Mouse (Mus musculus) yolk sac, embryonic 10.5 days (tissue): ENCODE data around the gene Igtp.
A peak's percentile ranks its signal among the peaks of the same experiment; 100 is the strongest.
"Not testable (repeated sequence)": the region's sequence is repeated elsewhere in the genome, so short reads cannot be mapped to it uniquely, and the experiment has no call there.

ENCODE experiments used
- DNase-seq: peaks from one replicate; pipeline ENCODE4 v3.0.0-alpha.2; 2017; ENCODE audit warnings: low spot score

Igtp gene

GRCm38 (mm10) chr11:58213673-58214342 lies 14.5 kb downstream of the Igtp start:
- DNase-seq = no peak

- DNase-seq = peak; percentile 84
Measured at GRCm38 (mm10) chr11:58214391-58215048, 15.2 kb downstream of the Igtp start.

- not testable (repeated sequence) for DNase-seq
Measured at GRCm38 (mm10) chr11:58215049-58215430, 15.7 kb downstream of the Igtp start.

- DNase-seq = no peak
Measured at GRCm38 (mm10) chr11:58215814-58216213, 16.5 kb downstream of the Igtp start.

- no peak for DNase-seq
Measured at GRCm38 (mm10) chr11:58216823-58217222, 17.5 kb downstream of the Igtp start.

- no peak for DNase-seq
Measured at GRCm38 (mm10) chr11:58223751-58224150, 24.4 kb downstream of the Igtp start.

GRCm38 (mm10) chr11:58224313-58224712 lies 25.0 kb downstream of the Igtp start:
- DNase-seq = peak; percentile 61

GRCm38 (mm10) chr11:58224872-58225271 lies 25.5 kb downstream of the Igtp start:
- not testable (repeated sequence) for DNase-seq

- DNase-seq = peak; percentile 79
Measured at GRCm38 (mm10) chr11:58225655-58226054, 26.3 kb downstream of the Igtp start.

GRCm38 (mm10) chr11:58226425-58226824 lies 27.1 kb downstream of the Igtp start:
- DNase-seq = no peak

GRCm38 (mm10) chr11:58228021-58228420 lies 28.7 kb downstream of the Igtp start:
- not testable (repeated sequence) for DNase-seq

GRCm38 (mm10) chr11:58230396-58230910 lies 31.1 kb downstream of the Igtp start:
- DNase-seq = no peak

GRCm38 (mm10) chr11:58231156-58231555 lies 31.8 kb downstream of the Igtp start:
- no peak for DNase-seq

GRCm38 (mm10) chr11:58234551-58234950 lies 35.2 kb downstream of the Igtp start:
- DNase-seq = not testable (repeated sequence)

- peak; percentile 32 for DNase-seq
Measured at GRCm38 (mm10) chr11:58235152-58235551, 35.8 kb downstream of the Igtp start.

GRCm38 (mm10) chr11:58238840-58239791 lies 39.8 kb downstream of the Igtp start:
- peak; percentile 87 for DNase-seq

GRCm38 (mm10) chr11:58247294-58247693 lies 47.9 kb downstream of the Igtp start:
- DNase-seq = no peak

- DNase-seq = no peak
Measured at GRCm38 (mm10) chr11:58249203-58249981, 50.0 kb downstream of the Igtp start.

GRCm38 (mm10) chr11:58250550-58250949 lies 51.2 kb downstream of the Igtp start:
- DNase-seq = no peak

- DNase-seq = no peak
Measured at GRCm38 (mm10) chr11:58254411-58254810, 55.1 kb downstream of the Igtp start.
